8 mouse cellular contexts compared by ENCODE assay signal in the genomic region with DNA sequence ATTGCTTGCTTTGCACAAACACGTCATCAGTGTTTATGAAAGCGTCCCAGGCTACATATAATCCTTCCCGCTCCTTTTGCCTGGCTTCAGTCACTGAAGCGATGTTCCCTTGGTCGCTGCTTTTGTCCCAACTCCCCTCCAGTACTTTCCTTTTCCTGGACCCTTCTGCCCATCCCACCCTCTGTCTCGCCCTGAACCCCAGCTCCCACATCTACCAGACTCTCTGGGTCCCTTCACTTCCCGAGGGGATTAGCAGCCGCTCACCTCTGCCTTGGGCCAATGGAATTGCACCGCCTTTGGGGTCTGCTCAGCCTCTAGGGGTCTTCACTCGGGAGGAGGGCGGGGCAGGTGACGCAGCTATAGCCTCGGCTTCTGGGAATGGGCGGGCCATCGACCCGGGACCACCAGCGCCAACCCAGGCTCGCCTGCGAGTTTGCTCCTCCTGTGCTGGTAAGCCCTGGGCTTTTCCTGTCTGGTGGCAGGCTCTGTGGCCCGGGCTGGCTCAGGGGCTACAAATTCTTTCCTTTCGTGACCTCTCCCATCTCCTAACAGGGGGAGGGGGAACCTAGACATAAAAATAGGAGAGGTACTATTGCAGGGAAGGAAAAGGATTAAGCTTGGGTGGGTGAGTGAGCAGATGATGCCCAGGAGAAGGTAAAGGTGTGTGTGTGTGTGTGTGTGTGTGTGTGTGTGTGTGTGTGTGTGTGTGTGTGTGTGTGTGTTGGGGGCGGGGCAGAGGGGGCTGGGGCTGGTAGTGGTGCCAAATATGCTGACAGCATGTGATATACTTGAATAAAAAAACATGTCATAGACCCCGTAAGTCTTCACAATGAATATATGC. TPM values are rescaled to one million over a fixed set of nuclear protein-coding genes. Genes with fewer than 3 reads are reported as not detected.
A peak's percentile ranks its signal among the peaks of the same experiment; 100 is the strongest.
DNase-seq lines count a peak whose midpoint lies in the region; ATAC-seq and TF ChIP-seq lines count a peak whose summit lies in the region.

A gene (minus strand): TSS at position 330 of the 841 bp plus-strand sequence.

- no peak for TF ChIP-seq CTCF in E14TG2a.4 (conservative IDR thresholded peaks at IDR 0.05; ENCODE audit: low read length)

- no peaks in the 10 kb centered on the region for H3K27me3 ChIP-seq in E14TG2a.4 (ENCODE audit: insufficient read depth, low read length)
- no peaks in the 10 kb centered on the region for H3K27me3 ChIP-seq in embryonic facial prominence, embryonic 12.5 days
- H3K27me3 ChIP-seq in heart, embryonic 11.5 days (ENCODE audit: control insufficient read depth, insufficient read depth, low read length) = no peaks in the 10 kb centered on the region

- DNase-seq in adrenal gland, postnatal 14 days = peak; percentile 48
- peak; percentile 79 to 84 for DNase-seq in kidney, postnatal 4 days
- DNase-seq in lung, postnatal 10 days = peak; percentile 72
- DNase-seq in retina, postnatal 1 day = peak; percentile 87
- no peak for DNase-seq in natural killer cell, adult 2 months (ENCODE audit: low spot score in 2 of 2)

- no peaks in the 10 kb centered on the region for H3K36me3 ChIP-seq in E14TG2a.4 (ENCODE audit: insufficient read depth, low read length)
- no peaks in the 10 kb centered on the region for H3K36me3 ChIP-seq in embryonic facial prominence, embryonic 12.5 days
- no peaks in the 10 kb centered on the region for H3K36me3 ChIP-seq in heart, embryonic 11.5 days (ENCODE audit: control insufficient read depth, insufficient read depth, low read length)

- H3K27ac ChIP-seq in embryonic facial prominence, embryonic 12.5 days = peak within 1 kb of the TSS; percentile 69
- H3K27ac ChIP-seq in heart, embryonic 11.5 days (ENCODE audit: low read depth, low read length) = peak within 1 kb of the TSS; percentile 41; the same call in 1 of the 2 replicates

- WGBS in embryonic facial prominence, embryonic 12.5 days = 4% methylated on average over 22 of the region's 23 CpGs
- WGBS in heart, embryonic 11.5 days (ENCODE audit: insufficient replicate concordance) = 5% methylated on average over 22 of the region's 23 CpGs

- peak; percentile 95 for ATAC-seq in embryonic facial prominence, embryonic 12.5 days (ENCODE audit: insufficient number of reproducible peaks, insufficient read depth, low FRiP score, low TSS enrichment)
- peak; percentile 91 for ATAC-seq in heart, embryonic 11.5 days (replicated peaks; ENCODE audit: insufficient number of reproducible peaks, low FRiP score, low TSS enrichment)

- H3K4me1 ChIP-seq in E14TG2a.4 (replicated peaks; ENCODE audit: low read depth, low read length) = peaks cover 11% of the 10 kb centered on the region
- H3K4me1 ChIP-seq in embryonic facial prominence, embryonic 12.5 days = 0 out of 2 replicates have a peak, but pooled peaks cover 6% of the 10 kb centered on the region
- no peaks in the 10 kb centered on the region for H3K4me1 ChIP-seq in heart, embryonic 11.5 days (ENCODE audit: control insufficient read depth, insufficient read depth, low read length)

- no peaks in the 10 kb centered on the region for H3K9me3 ChIP-seq in E14TG2a.4 (ENCODE audit: low read length)
- no peaks in the 10 kb centered on the region for H3K9me3 ChIP-seq in embryonic facial prominence, embryonic 12.5 days
- no peaks in the 10 kb centered on the region for H3K9me3 ChIP-seq in heart, embryonic 11.5 days (replicated peaks; ENCODE audit: control insufficient read depth, low read length)

- peak within 1 kb of the TSS; percentile 78 for H3K4me3 ChIP-seq in E14TG2a.4 (replicated peaks; ENCODE audit: low read length)
- H3K4me3 ChIP-seq in embryonic facial prominence, embryonic 12.5 days = peak within 1 kb of the TSS; percentile 66
- H3K4me3 ChIP-seq in heart, embryonic 11.5 days (ENCODE audit: low read depth, low read length) = peak within 1 kb of the TSS; percentile 72

- peak within 1 kb of the TSS; percentile 59 for H3K9ac ChIP-seq in embryonic facial prominence, embryonic 12.5 days
- peak within 1 kb of the TSS; percentile 82 for H3K9ac ChIP-seq in heart, embryonic 11.5 days (ENCODE audit: low read depth, low read length)

- H3K4me2 ChIP-seq in embryonic facial prominence, embryonic 12.5 days (replicated peaks) = peak within 1 kb of the TSS; percentile 57
- peak within 1 kb of the TSS; percentile 77 for H3K4me2 ChIP-seq in heart, embryonic 11.5 days

RNA-seq across cellular contexts. Expression of the gene that starts here (rescaled TPM):
- total RNA-seq in adrenal gland, postnatal 14 days (2021) = 5.4 and 7.5 TPM in 2 replicates
- polyA plus RNA-seq in embryonic facial prominence, embryonic 12.5 days (2016; fragmentation: Nextera tagmentation; extraction: Ambion mirVana) = 15.4 and 17.3 TPM in 2 replicates
- polyA plus RNA-seq in heart, embryonic 11.5 days (2014; fragmentation: Nextera tagmentation; extraction: Ambion mirVana) = 1.8 and 2.6 TPM in 2 replicates

Comparison
In these comparisons a context has a peak if more than half of its experiments do, and no peak if none do; other contexts are left out.
1. DNase-seq: peak in adrenal gland, postnatal 14 days (single experiment), kidney, postnatal 4 days (2 of 2), lung, postnatal 10 days (single experiment) and retina, postnatal 1 day (single experiment); none in natural killer cell, adult 2 months (0 of 2).
2. Peak in every context shown above with its lines, with median percentiles within 50 percentile points of each other: H3K4me3 ChIP-seq.